ENCODE assay signal across 27 mouse cellular contexts in the genomic region with DNA sequence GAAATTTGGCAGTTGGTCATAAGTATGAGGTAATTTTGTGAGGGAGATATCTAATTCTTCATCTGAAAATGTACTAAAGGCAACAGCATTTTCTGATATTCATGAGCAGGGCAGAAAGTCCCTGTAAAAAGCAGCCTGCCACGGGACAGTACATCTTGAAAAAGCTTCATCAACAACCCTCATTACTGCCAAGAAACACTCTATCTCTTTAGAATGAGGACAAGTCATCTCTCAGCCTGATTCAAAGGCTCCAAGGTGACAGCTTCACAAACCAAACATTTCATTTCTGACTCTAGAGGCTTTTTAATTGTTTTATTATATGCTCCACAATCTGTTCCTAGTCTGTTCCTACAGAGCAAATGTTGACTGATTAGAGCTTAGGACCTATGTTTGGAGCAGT.
"Had no signal": no experiment of that assay in that cellular context is flagged by ENCODE, and none has a peak within 500 bp of the region (broad histone marks: within the 10 kb centered on the region; RNA-seq: fewer than 3 reads in every experiment).

No protein-coding gene starts in this region.

- DNase-seq: left cerebral cortex, postnatal 4 days; liver; liver, embryonic 13.5 days; liver, postnatal 0 days; lung, adult 2 months; lung, embryonic 14.5 days; lung, postnatal 4 days; midbrain, embryonic 14.5 days had no signal

- H3K4me3 ChIP-seq: limb, embryonic 10.5 days; limb, embryonic 12.5 days; limb, embryonic 13.5 days; limb, embryonic 15.5 days; liver, embryonic 12.5 days; liver, embryonic 13.5 days; liver, embryonic 15.5 days; lung, embryonic 15.5 days; megakaryocyte, embryonic 14.5 days; midbrain, embryonic 10.5 days; midbrain, embryonic 12.5 days; midbrain, embryonic 13.5 days; midbrain, embryonic 15.5 days; myocyte had no signal

- H3K9ac ChIP-seq: limb, embryonic 12.5 days; limb, embryonic 13.5 days; limb, embryonic 15.5 days; liver, embryonic 12.5 days; liver, embryonic 13.5 days; liver, embryonic 14.5 days; liver, embryonic 15.5 days; liver, postnatal 0 days; lung, embryonic 14.5 days; lung, embryonic 15.5 days; midbrain, embryonic 12.5 days; midbrain, embryonic 13.5 days; midbrain, embryonic 15.5 days had no signal

- ATAC-seq: liver, embryonic 12.5 days; liver, postnatal 0 days; lung, postnatal 0 days; midbrain, embryonic 13.5 days; midbrain, embryonic 15.5 days; midbrain, embryonic 16.5 days had no signal

- H3K27me3 ChIP-seq: limb, embryonic 12.5 days; limb, embryonic 13.5 days; limb, embryonic 15.5 days; liver, embryonic 12.5 days; liver, embryonic 13.5 days; liver, embryonic 15.5 days; lung, embryonic 15.5 days; megakaryocyte, embryonic 14.5 days; midbrain, embryonic 12.5 days; midbrain, embryonic 13.5 days; midbrain, embryonic 15.5 days had no signal

- H3K4me1 ChIP-seq: limb, embryonic 10.5 days; limb, embryonic 12.5 days; limb, embryonic 13.5 days; limb, embryonic 15.5 days; liver, embryonic 12.5 days; liver, embryonic 13.5 days; liver, embryonic 15.5 days; lung, embryonic 15.5 days; megakaryocyte, embryonic 14.5 days; midbrain, embryonic 10.5 days; midbrain, embryonic 12.5 days; midbrain, embryonic 13.5 days; midbrain, embryonic 15.5 days had no signal

- H3K36me3 ChIP-seq: limb, embryonic 10.5 days; limb, embryonic 12.5 days; limb, embryonic 13.5 days; limb, embryonic 15.5 days; liver, embryonic 12.5 days; liver, embryonic 13.5 days; liver, embryonic 15.5 days; lung, embryonic 15.5 days; midbrain, embryonic 10.5 days; midbrain, embryonic 12.5 days; midbrain, embryonic 13.5 days; midbrain, embryonic 15.5 days had no signal

- H3K9me3 ChIP-seq: limb, embryonic 10.5 days; limb, embryonic 12.5 days; limb, embryonic 13.5 days; limb, embryonic 15.5 days; liver, embryonic 13.5 days; liver, embryonic 15.5 days; lung, embryonic 15.5 days; midbrain, embryonic 10.5 days; midbrain, embryonic 12.5 days; midbrain, embryonic 13.5 days; midbrain, embryonic 15.5 days had no signal

- H3K27ac ChIP-seq: limb, embryonic 10.5 days; limb, embryonic 12.5 days; limb, embryonic 13.5 days; limb, embryonic 15.5 days; liver, embryonic 12.5 days; liver, embryonic 13.5 days; liver, embryonic 14.5 days; liver, embryonic 15.5 days; lung, embryonic 15.5 days; macrophage; midbrain, embryonic 10.5 days; midbrain, embryonic 12.5 days; midbrain, embryonic 13.5 days; midbrain, embryonic 15.5 days had no signal

- H3K4me2 ChIP-seq: limb, embryonic 12.5 days; limb, embryonic 13.5 days; limb, embryonic 15.5 days; liver, embryonic 11.5 days; liver, embryonic 12.5 days; liver, embryonic 13.5 days; liver, embryonic 15.5 days; lung, embryonic 14.5 days; lung, embryonic 15.5 days; midbrain, embryonic 11.5 days; midbrain, embryonic 12.5 days; midbrain, embryonic 13.5 days; midbrain, embryonic 15.5 days had no signal
